Mouse (Mus musculus): Measurements from ENCODE around the gene Dgkg.

Dgkg gene

DNA sequence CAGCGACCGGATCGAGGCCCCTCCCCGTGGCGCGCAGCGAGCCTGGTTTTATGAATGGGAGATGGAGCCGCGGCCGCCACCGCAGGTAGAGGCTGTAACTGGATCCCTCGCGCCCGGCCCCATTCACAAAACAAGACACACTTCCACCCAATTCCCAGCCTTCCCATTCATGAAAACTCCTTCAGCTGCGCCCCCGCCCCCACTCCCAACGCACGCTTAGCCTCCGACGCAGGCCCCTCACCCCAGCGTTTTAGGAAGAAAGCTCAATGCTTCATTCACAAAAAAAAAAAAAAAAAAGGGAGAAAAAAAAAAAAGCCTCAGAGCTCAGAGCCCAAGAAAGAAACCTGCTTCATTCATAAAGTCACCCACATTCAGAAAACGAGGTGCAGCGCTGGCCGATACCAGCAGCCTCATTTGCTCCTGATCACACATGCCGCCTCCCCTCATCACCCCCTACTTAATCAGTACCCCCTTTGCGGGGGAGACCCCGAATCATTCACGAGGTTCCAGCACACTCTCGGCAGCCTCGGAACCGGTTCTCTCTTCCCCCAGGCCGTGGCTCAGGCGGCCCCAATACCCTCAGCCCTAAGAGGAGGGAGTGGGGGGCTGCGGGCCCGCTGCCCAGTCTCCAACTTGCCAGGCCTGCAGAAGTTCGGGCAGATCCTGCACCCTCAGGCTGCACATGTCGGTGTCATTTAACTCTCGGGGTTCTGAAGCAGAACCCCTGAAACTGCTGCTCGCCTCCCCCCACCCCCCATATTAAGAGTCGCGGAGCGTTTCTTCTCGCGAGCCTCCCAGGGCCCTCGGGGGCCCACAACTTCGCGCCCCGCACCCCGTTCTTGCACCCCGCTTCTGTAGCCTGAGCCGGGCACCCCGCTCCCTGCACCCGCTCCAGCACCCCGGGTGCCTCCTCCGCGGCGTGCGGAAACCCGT, 218.3 kb downstream of the Dgkg start:
- DNase-seq (ENCODE audit: low read depth, low spot score): peak; percentile 60

DNA sequence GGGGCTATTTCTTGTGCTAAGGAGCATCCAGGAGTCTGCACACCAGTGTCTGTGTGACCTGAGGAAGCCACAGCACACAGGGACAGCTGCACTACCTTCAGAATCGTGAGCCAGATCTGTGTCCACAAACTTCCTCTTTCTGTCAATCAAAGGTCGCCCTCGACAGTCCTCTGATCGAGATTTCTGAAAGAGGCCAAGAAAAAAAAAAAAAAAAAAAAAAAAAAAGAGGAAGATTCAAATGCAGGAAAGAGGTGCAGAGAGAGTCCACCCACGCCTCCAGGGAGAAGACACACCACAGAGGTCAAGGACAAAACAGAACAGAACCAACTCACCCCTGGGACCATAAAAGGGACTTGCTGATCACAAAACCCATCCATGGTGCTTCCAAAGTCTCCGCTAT, 220.9 kb downstream of the Dgkg start:
- DNase-seq (ENCODE audit: low read depth, low spot score): no peak

DNA sequence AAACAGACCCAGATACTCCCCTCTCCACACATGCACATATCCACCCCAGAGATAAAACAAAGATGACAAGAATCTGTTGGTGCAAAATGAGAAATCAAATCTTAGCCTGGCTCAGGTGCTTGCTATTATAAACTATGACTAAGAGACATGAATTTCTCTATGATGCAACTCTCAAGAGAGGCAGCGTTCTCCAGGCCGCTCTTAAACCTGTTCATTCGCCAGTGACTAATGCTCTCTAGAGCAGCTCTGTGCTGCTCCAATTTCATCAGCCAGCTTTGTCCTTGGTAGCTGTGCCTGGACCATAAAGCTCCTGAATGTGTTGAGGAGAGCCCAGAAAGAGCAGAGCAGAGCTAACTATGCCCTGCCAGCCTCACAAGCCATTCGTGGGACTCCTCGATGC, 222.5 kb downstream of the Dgkg start:
- no peak for DNase-seq (ENCODE audit: low read depth, low spot score)

DNA sequence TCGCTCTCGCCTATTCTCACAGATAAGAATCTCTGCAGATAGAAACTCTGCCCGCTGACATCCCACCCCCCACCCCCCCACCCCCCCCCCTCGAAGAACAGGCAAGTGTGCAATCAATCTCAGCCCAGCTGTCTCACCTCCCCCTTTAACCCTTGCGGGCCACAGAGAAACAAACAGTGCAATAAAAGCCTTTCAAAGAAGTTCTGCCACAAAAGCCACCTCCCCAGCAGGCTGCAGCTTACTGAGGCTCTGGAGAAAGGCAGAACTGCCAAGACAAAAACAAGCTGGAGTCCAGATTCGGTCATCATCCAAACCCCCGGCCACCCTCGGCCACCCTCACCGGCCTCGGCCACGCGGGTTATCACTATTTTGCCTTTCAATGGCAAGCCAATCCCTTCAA, 223.1 kb downstream of the Dgkg start:
- DNase-seq (ENCODE audit: low read depth, low spot score): no peak

DNA sequence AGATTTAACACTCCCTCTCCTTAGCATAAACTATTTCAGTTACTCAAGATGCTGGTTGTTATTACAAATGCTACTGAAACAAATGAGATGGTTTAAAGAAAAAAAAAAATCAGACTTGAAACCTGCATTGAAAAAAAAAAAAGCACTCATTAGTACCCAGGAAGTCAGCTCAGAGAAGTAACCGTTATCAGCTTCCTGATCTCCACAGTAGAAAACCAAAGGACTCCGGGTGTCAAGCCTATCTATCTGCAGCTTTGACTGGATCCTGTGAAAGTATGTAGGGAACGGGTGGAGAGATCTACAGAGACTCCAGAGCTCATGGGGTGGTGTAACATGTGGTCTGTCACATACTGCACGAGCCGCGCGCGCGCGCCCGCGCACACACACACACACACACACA, 225.2 kb downstream of the Dgkg start:
- DNase-seq (ENCODE audit: low read depth, low spot score): peak; percentile 75

DNA sequence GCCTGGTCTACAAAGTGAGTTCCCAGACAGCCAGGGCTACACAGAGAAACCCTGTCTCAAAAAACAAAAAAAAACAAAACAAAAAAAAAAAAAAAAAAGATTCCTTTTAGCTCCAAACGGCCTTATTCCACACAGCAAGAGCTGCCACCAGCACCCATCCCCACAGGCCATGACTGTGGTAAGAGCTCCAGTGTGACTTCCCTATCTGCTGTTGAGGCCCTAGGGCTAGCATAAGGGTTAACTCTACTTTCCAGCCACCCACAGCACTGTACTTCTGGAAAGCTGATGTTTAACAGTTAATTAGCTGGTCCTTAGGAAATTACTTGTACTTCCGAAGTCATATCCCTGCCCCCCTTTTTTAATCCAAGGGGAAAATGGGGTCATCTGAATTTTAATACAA, 225.7 kb downstream of the Dgkg start:
- no peak for DNase-seq (ENCODE audit: low read depth, low spot score)

DNA sequence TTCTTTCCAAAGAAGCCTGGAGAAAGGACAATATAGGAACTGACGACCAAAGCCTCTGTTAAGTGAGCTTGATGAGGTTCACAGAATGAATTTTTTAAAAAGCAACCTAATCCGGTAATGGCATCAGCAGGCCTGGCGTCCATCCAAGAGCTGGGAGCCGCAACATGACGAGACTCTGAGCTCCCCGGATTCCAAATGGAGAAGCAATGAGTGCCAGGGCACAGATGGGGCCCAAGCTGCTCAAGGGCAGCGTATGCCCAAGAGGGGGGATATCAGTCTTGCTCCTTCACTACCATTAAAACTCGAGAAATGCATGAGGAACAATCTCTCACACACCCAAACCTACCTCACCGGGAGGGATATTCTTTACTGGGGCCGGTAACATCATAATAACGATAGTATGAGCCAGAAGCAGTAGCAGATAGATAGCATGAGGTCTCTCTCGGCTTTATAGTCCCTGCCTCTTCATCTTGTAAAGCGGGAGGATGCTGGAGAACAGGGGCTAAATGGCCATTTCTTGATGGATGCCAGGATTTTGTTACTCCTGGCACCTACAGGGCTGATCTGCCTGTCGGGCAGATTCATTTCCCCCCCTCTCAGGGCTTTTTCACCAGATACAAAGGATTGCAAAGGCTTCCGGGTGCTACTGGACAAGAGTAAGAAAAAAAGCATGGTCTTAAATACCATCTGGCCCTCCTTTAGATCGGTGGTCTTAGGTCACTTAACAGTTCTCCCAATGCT, 226.6 kb downstream of the Dgkg start:
- no peak for DNase-seq (ENCODE audit: low read depth, low spot score)

DNA sequence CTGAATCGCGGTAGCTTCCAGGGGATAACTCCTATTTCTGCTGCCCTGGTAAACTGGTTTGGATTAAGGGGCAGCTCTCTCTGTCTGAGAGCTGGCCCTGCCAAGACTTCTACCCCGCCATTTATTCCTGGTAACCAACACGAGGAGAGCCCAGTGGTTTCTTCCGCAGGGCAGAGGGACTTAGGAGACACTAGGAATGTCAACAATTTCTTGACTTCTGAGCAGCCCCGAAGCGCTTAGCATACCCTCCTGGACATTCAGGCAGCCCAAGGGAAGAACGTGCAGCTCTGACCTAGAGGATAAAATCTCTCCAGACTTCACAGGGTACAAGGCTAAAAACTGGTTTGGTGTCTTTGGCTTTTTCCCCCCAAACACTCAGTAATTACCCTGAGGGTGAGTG, 227.6 kb downstream of the Dgkg start:
- DNase-seq (ENCODE audit: low read depth, low spot score): no peak

DNA sequence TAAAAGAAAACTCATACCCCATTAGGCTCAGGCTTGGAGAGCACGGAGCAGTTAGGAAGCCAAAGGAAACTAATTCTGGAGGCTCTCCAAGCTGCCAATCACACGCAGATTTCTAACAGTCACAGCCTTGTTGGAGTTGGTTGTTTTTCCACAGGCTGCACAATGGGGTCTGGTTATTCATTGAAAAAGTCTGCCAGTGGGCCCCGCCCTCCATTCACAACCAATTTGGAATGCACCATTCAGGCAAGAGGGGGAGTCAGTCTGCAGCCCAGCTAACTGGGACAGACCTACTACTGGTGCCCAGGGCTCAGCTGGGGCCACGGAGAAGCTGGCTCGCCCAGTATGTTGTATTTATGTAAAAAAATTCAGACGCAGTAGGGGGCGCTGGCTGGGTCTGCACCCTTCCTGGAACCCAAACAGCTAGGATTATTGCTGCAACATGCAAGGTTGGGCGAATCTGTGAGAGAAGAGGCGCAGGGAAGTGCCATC, 228.1 kb downstream of the Dgkg start:
- DNase-seq (ENCODE audit: low read depth, low spot score): no peak

DNA sequence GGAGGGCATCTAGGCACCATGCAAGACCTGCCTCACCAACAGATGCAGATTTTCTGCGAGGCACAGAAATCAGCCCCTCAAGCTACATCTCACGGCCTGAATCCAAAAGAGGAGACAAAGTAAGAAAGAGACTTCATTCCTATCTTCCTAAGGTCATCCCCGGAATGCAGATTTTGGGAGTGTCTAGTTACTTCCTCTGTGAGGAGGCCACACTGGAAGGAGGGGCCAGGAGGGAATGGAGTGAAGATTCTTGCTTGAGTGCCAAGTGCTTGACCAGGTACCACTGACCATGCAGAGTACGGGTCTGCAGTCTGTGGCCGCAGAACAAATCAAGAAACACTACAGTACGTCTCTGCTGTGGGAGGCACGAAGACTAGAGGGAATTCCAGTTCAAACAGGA, 230.2 kb downstream of the Dgkg start:
- DNase-seq (ENCODE audit: low read depth, low spot score): no peak

DNA sequence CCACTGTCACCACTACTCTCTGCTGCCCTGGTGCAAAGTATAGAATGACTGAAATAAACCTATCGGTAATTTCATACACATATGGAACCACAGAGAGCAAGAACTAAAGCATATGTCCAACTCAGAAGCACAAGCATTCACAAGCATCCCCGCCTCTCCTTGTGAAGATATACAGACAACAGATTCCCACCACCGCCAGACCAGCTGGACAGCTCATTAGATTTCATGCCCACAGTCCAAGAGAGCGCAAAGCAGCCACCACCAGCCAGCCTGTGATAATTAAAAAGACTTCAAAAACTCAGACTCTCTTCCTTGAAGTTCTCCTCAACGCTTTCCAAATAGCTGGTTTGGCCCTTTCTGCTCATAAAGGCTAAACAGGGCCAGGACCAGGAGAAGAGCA, 234.8 kb downstream of the Dgkg start:
- DNase-seq (ENCODE audit: low read depth, low spot score): no peak
